Mouse (Mus musculus): ENCODE data around the gene Slc30a2. TPM values are rescaled to one million over a fixed set of nuclear protein-coding genes. Genes with fewer than 3 reads are reported as not detected.
A peak's percentile ranks its signal among the peaks of the same experiment; 100 is the strongest.

The Slc30a2 gene
- polyA plus RNA-seq, 1 experiment from 2014 or later = 0.16 TPM

DNA sequence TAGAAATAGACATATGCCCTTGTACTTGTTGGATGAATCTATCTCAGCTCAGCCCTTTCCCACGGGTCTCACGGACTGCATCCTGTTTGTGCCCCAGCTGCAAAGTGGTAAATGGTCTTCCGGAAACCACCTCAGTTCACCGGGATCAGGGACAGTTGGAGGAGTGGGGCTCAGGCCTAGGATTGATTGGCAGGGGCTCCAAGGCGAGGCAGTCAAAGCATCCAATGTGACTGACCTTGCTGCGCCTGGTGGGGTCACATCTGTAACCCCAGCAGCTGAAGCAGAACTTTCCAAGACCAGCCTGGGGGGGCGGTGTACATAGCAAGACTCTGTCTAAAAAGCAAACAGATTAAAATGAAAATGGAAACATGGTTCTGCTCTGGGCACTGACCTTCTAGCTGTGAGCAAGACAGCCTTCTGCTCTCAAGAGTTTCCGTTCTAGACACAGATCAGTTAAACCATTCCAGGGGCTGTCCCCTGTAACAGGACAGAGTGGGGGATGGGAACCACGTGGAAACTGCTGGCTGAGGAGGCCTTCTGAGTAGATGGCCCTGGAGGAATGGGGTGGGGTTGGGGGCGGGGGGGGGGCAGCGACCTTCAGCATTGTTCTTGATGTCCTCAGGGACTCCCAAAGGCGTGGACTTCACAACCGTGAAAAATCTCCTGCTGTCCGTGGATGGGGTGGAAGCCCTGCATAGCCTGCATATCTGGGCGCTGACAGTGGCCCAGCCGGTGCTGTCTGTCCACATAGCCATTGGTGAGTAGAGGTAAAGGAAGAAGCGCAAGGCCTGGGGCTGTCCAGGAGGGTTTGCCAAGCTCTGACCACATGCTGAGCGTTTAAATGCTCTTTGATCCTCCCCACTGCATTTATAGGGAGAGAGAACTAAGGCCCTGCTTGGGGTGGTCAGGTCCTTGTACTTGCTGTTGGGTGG is 8.6 kb downstream of the Slc30a2 start:
- H3K9ac ChIP-seq = no peak overlapping the region
- no peak overlapping the region for H3K4me2 ChIP-seq
- H3K9me3 ChIP-seq = no peaks in the 10 kb centered on the region
- no peak overlapping the region for H3K4me3 ChIP-seq
- peaks cover 9% of the 10 kb centered on the region; the same call in 1 of the 2 replicates for H3K4me1 ChIP-seq (replicated peaks)
- no peaks in the 10 kb centered on the region for H3K27me3 ChIP-seq
- ATAC-seq (ENCODE audit: low FRiP score, low read depth) = no peak
- H3K36me3 ChIP-seq = no peaks in the 10 kb centered on the region
- H3K27ac ChIP-seq (replicated peaks) = no peak overlapping the region
- WGBS = 46% methylated on average over 18 of the region's 18 CpGs

DNA sequence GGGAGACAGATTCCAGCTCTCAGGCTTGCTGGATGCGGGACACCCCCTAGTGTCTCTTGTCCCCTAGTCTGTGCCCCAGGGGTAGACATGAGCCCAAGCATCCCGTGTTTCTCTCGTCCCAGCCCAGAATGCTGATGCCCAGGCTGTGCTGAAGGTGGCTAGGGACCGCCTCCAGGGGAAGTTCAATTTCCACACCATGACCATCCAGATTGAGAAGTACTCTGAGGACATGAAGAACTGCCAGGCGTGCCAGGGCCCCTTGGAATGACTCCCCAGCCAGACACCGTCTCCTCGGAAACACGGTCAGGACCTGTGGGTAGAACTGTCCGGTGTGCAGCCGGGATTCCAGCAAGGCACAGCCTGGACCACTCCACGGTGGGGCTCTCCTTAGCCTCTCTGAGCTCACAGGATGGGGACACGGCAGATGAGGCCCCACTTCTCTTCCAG is 9.3 kb downstream of the Slc30a2 start:
- H3K4me2 ChIP-seq = no peak overlapping the region
- H3K27ac ChIP-seq (replicated peaks) = no peak overlapping the region
- H3K9me3 ChIP-seq = no peaks in the 10 kb centered on the region
- no peaks in the 10 kb centered on the region for H3K36me3 ChIP-seq
- no peak overlapping the region for H3K4me3 ChIP-seq
- 0 out of 2 replicates have a peak, but pooled peaks cover under 1% of the 10 kb centered on the region for H3K27me3 ChIP-seq
- peaks cover 12% of the 10 kb centered on the region for H3K4me1 ChIP-seq (replicated peaks)
- no peak overlapping the region for H3K9ac ChIP-seq
- no peak for ATAC-seq (ENCODE audit: low FRiP score, low read depth)
- WGBS = 55% methylated on average over 12 of the region's 12 CpGs

DNA sequence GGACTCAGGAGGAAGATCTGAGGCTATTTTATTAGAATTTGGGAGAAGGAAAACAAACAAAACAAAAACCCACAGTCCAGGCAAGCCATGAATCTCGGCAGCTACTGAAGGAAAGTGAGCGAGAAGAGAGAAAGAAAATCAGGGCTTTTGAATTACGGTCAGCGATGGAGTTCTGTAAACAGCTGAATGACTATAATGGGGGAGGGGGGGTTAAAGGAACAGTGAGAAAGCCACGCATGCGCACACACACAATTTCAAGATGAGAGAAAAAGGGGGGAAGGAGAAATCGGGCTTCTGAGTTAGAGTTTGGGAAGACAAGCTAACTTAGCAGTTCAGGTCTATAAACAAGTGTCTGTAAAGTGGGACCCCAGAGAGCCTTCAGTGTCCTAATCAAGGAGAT is 9.9 kb downstream of the Slc30a2 start:
- H3K36me3 ChIP-seq = no peaks in the 10 kb centered on the region
- H3K9me3 ChIP-seq = no peaks in the 10 kb centered on the region
- H3K27me3 ChIP-seq = peaks cover 6% of the 10 kb centered on the region
- no peak overlapping the region for H3K9ac ChIP-seq
- no peak for ATAC-seq (ENCODE audit: low FRiP score, low read depth)
- H3K4me1 ChIP-seq (replicated peaks) = peaks cover 19% of the 10 kb centered on the region
- no peak overlapping the region for H3K27ac ChIP-seq (replicated peaks)
- no peak overlapping the region for H3K4me2 ChIP-seq
- 76% methylated on average over 7 of the region's 7 CpGs for WGBS
- no peak overlapping the region for H3K4me3 ChIP-seq

DNA sequence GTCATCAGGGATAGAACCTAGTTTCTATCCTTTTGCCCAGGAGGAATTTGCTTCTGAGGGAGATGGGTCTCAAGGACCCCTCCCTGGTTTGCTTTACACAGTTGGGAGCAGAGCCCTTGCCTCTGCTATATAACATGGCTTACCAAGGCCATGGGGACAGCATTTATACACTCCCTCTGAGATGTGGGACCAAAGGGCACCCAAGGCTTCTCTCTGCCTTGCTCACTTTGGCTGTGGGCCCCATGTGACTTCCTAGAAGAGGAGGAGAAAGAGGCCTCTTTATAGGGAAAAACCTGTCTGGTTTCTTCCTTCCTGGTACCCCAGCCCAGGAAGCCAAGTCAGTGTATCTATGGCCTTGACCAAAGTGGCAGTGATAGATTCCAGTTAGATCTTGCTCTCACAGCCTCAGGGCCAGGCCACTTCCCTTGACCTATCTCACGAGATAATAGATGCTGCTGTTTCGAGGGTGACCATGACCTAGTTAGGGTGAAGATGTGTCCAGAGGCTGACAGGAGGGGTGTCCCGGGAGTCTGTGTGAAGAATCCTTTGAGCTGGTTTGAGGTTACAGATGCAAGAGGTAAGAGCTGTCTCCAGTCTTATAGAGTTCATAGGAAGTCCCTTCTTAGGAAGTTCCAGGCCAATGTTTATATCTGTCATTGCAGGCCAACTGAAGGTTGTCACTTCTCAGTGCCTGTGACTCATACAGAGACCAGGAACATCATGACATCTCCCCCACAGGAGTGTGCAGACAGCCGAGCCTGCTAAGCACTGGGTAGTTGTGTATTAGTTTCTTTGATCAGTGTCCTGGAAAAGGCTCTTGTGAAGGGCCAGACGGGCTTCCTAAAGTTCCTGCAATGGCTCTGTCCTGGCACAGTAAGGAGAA is 10.8 kb downstream of the Slc30a2 start:
- 75% methylated on average over 5 of the region's 5 CpGs for WGBS
- Histone ChIP-seq H3K27ac (replicated peaks) (no peak overlapping the region), H3K4me2 (no peak overlapping the region), H3K27me3 (peaks cover 6% of the 10 kb centered on the region), H3K4me3 (no peak overlapping the region), H3K9ac (no peak overlapping the region), H3K4me1 (replicated peaks) (peaks cover 19% of the 10 kb centered on the region), H3K9me3 (no peaks in the 10 kb centered on the region), H3K36me3 (no peaks in the 10 kb centered on the region)
- no peak for ATAC-seq (ENCODE audit: low FRiP score, low read depth)

DNA sequence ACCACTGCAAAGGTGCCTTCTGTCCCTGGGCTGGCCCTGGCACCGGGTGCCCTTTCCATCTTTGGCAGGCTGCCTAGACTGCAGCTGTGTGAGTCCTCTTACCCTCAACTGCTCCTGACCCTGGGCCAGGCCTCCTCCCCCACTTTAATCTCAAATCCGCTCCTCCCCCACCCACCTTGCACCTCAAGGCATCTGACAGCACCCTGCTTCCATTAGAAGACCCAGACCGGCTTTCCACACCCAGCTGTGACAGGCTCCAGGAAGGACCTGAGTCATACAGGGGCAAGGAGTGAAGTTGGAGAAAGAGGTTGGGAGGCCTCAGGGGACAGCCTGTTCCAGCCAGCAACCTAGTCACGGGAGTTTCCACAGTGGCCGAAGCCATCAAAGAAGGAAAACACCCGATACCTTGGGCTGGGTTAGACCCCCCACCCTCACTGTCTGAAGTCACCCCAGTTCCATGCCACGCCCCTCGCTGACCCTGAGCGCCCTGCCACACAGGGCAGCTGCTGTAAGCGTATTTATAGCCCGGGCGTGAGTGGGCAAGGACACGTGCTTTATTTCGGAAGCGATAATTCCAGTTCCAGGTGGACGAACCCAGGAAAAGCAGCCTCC is 13.0 kb downstream of the Slc30a2 start:
- ATAC-seq (ENCODE audit: low FRiP score, low read depth) = no peak
- H3K4me1 ChIP-seq (replicated peaks) = peaks cover 19% of the 10 kb centered on the region
- H3K4me2 ChIP-seq = no peak overlapping the region
- no peaks in the 10 kb centered on the region for H3K9me3 ChIP-seq
- H3K9ac ChIP-seq = no peak overlapping the region
- WGBS = 61% methylated on average over 16 of the region's 16 CpGs
- no peaks in the 10 kb centered on the region for H3K36me3 ChIP-seq
- no peak overlapping the region for H3K27ac ChIP-seq (replicated peaks)
- no peak overlapping the region for H3K4me3 ChIP-seq
- H3K27me3 ChIP-seq = peaks cover 6% of the 10 kb centered on the region

DNA sequence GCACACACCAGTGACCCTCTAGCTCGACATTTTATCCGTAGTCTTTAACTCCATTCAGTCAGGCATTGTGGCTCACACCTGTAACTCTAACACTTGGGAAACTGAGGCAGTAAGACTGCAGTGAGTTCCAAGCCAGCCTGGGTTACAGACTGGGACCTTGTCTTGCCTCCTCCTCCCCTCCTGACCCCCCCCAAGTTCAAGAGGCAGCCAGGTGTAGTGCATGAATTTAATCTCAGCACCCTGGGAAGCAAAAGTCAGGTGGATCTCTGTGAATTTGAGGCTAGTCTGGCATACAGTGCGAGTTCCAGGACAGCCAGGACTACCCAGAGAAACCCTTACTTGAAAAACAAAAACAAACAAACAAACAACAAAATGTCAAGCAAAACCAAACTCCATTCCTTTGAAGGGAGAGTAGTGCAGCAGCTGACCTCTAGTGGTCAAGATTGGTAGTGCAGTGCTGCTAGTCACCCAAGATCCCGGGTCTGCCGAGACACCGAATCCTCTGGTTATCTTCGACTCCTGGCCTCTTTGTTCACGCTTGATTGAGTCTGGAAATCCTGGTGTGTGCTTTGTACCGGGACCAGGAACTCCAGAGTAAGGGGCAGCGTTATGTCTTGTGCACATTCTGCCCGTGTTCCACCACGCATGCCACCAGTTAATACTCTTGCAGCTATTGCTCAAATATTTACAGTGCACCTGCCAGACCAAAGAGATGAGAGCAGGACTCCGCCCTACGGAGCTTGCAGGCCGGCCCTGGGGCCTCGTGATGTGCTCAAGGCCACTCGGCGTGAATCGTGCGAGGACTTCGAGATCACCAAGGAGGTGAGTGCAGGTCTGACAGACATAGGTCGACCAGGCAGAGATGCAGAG is 13.8 kb downstream of the Slc30a2 start:
- WGBS = 21% methylated on average over 22 of the region's 22 CpGs
- Histone ChIP-seq H3K27ac (replicated peaks) (no peak overlapping the region), H3K27me3 (peaks cover 6% of the 10 kb centered on the region), H3K36me3 (no peaks in the 10 kb centered on the region), H3K4me3 (peak overlapping the region; percentile 23), H3K4me1 (replicated peaks) (peaks cover 18% of the 10 kb centered on the region), H3K9me3 (no peaks in the 10 kb centered on the region), H3K9ac (peak overlapping the region; percentile 45), H3K4me2 (peak overlapping the region; percentile 52)
- 0 out of 2 replicates have a peak, but pooled peaks have one; percentile 14 for ATAC-seq (ENCODE audit: low FRiP score, low read depth)

DNA sequence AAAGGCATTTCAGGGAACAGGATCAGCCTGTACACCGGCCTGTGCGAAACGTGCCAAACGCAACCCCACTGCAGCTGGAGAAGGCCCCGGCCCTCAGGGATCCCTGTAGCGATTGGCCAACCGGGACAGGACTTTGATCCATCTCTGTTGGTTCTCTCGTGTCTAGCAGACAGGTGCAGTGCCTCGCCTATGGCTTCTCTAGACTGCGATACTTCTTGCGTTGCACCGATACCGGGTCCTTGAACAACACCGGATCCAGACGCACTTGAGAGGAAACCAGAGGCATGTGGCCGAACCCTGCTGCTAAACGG is 14.4 kb downstream of the Slc30a2 start:
- peak overlapping the region; percentile 52 for H3K4me2 ChIP-seq
- WGBS = 34% methylated on average over 17 of the region's 17 CpGs
- H3K9ac ChIP-seq = peak overlapping the region; percentile 45
- ATAC-seq (ENCODE audit: low FRiP score, low read depth) = no peak
- peaks cover 6% of the 10 kb centered on the region for H3K27me3 ChIP-seq
- H3K4me1 ChIP-seq (replicated peaks) = peaks cover 13% of the 10 kb centered on the region
- H3K4me3 ChIP-seq = peak overlapping the region; percentile 23
- H3K27ac ChIP-seq (replicated peaks) = no peak overlapping the region
- H3K36me3 ChIP-seq = no peaks in the 10 kb centered on the region
- H3K9me3 ChIP-seq = no peaks in the 10 kb centered on the region

DNA sequence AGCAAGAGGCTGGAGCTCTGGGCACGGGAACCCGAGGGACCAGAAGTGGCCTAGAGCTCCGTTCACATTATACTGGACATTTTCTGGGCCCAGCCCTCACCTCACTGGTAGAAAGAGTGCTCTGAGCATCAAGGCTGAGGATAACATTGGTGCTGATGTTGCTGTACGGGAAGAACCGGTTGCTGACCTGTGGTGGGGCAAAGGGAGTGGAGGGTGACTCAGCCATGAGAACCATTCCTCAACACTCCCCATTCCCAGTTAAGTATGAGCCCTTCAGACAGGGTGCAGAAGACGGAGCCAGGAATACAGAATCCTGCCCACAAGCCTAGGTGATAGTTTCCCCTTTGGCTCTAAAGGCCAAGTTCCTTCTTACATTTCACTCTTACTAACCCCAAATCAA is 16.7 kb downstream of the Slc30a2 start:
- Histone ChIP-seq H3K27ac (replicated peaks) (no peak overlapping the region), H3K36me3 (no peaks in the 10 kb centered on the region), H3K4me1 (replicated peaks) (peaks cover 13% of the 10 kb centered on the region), H3K27me3 (peaks cover 9% of the 10 kb centered on the region), H3K4me2 (no peak overlapping the region), H3K4me3 (no peak overlapping the region), H3K9ac (no peak overlapping the region), H3K9me3 (no peaks in the 10 kb centered on the region)
- ATAC-seq (ENCODE audit: low FRiP score, low read depth) = no peak
- 87% methylated on average over 6 of the region's 6 CpGs for WGBS

DNA sequence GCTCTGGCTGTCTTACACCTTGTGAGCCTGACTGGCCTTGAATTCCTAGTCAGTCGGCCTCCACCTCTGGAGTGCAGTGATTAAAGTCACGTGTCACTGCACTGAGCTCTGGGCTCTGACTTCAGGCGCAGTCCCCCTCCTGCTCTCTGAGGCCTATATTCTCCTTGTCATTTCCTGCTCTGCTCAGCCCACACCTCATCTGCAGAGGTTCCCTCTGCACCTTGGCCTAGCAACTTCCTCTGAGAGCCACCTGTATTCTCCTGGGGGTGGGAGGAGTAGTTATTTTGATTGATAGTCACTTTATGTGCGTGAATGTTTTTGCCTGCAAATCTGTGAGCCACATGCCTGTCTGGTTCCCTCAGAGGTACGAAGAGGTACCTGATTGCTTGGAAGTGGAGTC is 18.2 kb downstream of the Slc30a2 start:
- no peak overlapping the region for H3K27ac ChIP-seq (replicated peaks)
- ATAC-seq (ENCODE audit: low FRiP score, low read depth) = no peak
- H3K4me3 ChIP-seq = no peak overlapping the region
- H3K4me1 ChIP-seq (replicated peaks) = peaks cover 10% of the 10 kb centered on the region
- no peak overlapping the region for H3K9ac ChIP-seq
- H3K36me3 ChIP-seq = no peaks in the 10 kb centered on the region
- H3K4me2 ChIP-seq = no peak overlapping the region
- 54% methylated on average over 5 of the region's 5 CpGs for WGBS
- H3K27me3 ChIP-seq = peaks cover 16% of the 10 kb centered on the region
- no peaks in the 10 kb centered on the region for H3K9me3 ChIP-seq

DNA sequence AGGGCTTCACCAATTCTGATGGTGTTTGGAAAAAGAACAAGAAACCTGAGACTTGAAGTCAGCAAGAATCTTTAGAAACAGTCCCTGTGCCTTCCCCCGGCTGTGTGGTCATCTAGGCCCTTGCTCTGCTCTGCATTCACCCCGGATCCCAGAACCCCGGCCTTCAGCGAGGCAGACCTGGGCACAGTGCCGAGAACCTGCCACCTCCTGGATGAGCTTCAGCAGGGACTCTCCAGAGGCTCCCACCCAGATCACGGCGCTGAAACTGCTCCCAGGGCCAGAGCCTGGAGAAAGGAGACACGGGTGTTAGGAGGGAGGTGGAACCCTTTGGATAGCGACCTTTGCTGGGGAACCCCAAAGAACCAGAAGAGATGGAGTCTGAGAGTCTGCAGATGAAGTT is 19.1 kb downstream of the Slc30a2 start:
- H3K27me3 ChIP-seq = peaks cover 16% of the 10 kb centered on the region
- no peak overlapping the region for H3K27ac ChIP-seq (replicated peaks)
- H3K4me2 ChIP-seq = no peak overlapping the region
- no peaks in the 10 kb centered on the region for H3K9me3 ChIP-seq
- no peaks in the 10 kb centered on the region for H3K36me3 ChIP-seq
- H3K9ac ChIP-seq = no peak overlapping the region
- WGBS = 72% methylated on average over 9 of the region's 9 CpGs
- H3K4me1 ChIP-seq (replicated peaks) = peaks cover 8% of the 10 kb centered on the region
- no peak for ATAC-seq (ENCODE audit: low FRiP score, low read depth)
- H3K4me3 ChIP-seq = no peak overlapping the region

DNA sequence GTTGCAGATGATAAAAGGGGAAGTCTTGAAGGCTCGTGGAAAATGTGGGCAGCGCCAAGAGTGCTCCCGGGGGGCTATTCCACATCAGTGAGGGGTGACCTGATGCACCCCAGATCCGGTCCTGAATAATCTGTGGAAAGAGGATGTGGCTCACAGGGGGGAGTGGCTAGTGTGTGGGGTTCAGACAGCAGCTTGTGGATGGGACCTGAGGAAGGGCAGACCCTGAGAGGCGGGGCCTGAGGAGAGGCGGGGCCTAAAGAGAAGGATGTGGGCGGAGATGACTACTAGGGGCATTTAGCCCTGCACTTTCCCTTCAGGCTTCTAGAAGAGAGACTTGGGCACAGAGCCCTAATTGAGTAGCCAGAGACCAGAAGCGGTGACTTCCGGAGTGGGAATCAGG is 19.6 kb downstream of the Slc30a2 start:
- WGBS = 24% methylated on average over 9 of the region's 9 CpGs
- Histone ChIP-seq H3K27ac (replicated peaks) (no peak overlapping the region), H3K36me3 (no peaks in the 10 kb centered on the region), H3K4me2 (no peak overlapping the region), H3K9me3 (no peaks in the 10 kb centered on the region), H3K9ac (no peak overlapping the region), H3K4me3 (no peak overlapping the region), H3K27me3 (peaks cover 12% of the 10 kb centered on the region), H3K4me1 (replicated peaks) (peaks cover 3% of the 10 kb centered on the region)
- ATAC-seq (ENCODE audit: low FRiP score, low read depth) = no peak

All from hindbrain, embryonic 15.5 days (tissue).